Mouse (Mus musculus): ENCODE data around the gene Mum1. TPM values are rescaled to one million over a fixed set of nuclear protein-coding genes. Genes with fewer than 3 reads are reported as not detected.

Mum1 gene
- total RNA-seq (2014; rRNA removed) (45.1 and 60.9 TPM in 2 replicates), polyA plus RNA-seq (2015; fragmentation: Nextera tagmentation; extraction: Ambion mirVana) (42.4 and 49.6 TPM in 2 replicates)

DNA sequence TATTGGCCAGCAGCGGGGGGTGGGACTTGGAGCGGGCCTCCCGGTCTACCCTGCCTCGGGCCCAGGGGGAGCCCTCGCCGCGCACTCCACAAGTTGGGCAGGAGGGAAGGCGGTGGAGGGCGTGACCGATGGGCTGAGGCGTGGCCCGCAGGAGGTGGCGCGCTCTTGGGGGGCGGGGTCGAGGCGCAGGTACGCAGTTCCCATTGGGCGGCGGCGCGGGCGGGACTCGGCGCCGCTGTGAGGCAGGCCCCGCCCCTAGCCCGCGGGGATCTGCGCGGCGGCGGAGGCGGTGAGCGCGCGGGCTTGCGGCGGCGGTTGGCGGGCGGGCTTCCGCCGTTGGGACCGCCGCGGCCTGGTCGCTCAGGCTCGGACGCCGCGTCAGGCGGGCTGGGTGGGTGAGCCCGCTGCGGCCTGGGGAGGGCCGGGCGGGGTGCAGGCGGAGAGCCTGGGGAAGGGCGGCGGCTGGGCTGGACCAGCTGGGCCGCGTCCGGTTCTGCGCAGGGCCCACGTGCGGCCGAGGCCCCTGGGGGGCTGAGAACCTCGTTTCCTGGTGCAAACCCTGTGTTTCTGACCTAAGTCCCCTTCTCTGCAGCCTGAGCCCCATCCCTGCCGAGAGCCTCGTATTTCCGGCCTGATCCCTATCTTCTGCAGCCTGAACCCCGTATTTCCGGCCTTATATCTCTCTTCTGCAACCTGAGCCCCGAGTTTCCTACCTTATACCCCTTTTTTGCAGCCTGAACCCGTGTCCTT is at the start of gene Mum1:
Gene Mum1 (plus strand): TSS at position 19 of the 750 bp plus-strand sequence.
- peak within 1 kb of the TSS; percentile 92 for H3K27ac ChIP-seq (ENCODE audit: low read depth, low read length)
- TF ChIP-seq CTCF (IDR thresholded peaks at IDR 0.05) = peak; percentile 75
- H3K4me1 ChIP-seq (ENCODE audit: insufficient read depth, low read length) = peaks cover 15% of the 10 kb centered on the region
- peaks cover 7% of the 10 kb centered on the region for H3K36me3 ChIP-seq (ENCODE audit: insufficient read depth, low read length)
- peak within 1 kb of the TSS; percentile 79 for H3K9ac ChIP-seq (replicated peaks; ENCODE audit: low read length, poor library complexity, severe bottlenecking)
- peak within 1 kb of the TSS; percentile 90 for H3K4me2 ChIP-seq (ENCODE audit: low read depth, low read length, poor library complexity, severe bottlenecking)
- no peaks in the 10 kb centered on the region for H3K9me3 ChIP-seq (ENCODE audit: low read length)
- no peaks in the 10 kb centered on the region for H3K27me3 ChIP-seq (ENCODE audit: insufficient read depth, low read length)
- H3K4me3 ChIP-seq (ENCODE audit: low read depth, low read length) = peak within 1 kb of the TSS; percentile 61
- WGBS = 0% methylated on average over 51 of the region's 75 CpGs
- ATAC-seq (ENCODE audit: low FRiP score) (peak; percentile 95), DNase-seq (ENCODE audit: low spot score) (peak; percentile 98)

DNA sequence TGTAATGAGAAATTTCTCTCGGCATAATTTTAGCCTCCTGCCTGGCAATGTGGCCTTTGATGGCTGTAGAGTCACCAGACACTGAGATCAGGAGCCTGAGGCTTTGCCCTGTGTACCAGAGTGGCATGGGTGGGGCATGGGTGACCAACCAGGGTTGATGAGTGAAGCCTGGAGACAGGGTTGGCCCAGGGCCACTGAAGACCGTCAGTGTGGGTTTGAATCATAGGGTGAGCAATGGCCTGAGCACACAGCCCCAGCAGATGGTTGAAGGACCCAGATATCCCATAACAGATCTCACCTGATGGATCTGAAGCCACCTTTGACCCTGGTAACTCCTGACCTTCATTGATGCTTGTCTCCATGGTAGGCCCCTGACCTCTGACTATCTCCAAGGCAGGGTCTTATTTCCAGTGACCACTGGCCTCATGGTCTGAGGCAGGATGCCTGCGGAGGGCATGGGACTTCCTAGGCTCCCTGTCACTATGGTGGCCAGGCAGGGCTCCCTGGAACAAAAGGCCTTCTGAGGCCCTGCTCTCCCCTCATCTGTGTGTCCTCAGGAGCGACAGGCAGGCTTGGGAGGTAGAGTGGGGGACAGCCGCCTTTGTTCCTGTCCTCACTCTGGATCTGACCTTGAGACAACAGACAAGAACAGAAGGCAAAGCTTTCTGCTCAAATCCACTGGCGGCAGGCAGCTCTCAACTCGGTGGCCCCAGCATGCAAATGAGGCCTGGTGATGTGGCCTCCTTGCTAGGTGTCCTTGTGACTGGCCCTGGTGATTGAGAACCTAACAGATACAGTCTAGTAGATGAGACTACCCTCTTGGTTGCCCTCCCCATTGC is 48.6 kb upstream of the Mum1 start:
- H3K27ac ChIP-seq (ENCODE audit: low read depth, low read length) = no peak overlapping the region
- no peaks in the 10 kb centered on the region for H3K36me3 ChIP-seq (ENCODE audit: insufficient read depth, low read length)
- peaks cover 22% of the 10 kb centered on the region; the same call in 1 of the 2 replicates for H3K4me1 ChIP-seq (ENCODE audit: insufficient read depth, low read length)
- no peak overlapping the region for H3K9ac ChIP-seq (replicated peaks; ENCODE audit: low read length, poor library complexity, severe bottlenecking)
- TF ChIP-seq CTCF (IDR thresholded peaks at IDR 0.05) = no peak
- DNase-seq (ENCODE audit: low spot score) (no peak), ATAC-seq (ENCODE audit: low FRiP score) (no peak)
- WGBS = 41% methylated on average over 7 of the region's 7 CpGs
- H3K4me2 ChIP-seq (ENCODE audit: low read depth, low read length, poor library complexity, severe bottlenecking) = no peak overlapping the region
- no peaks in the 10 kb centered on the region for H3K27me3 ChIP-seq (ENCODE audit: insufficient read depth, low read length)
- no peaks in the 10 kb centered on the region for H3K9me3 ChIP-seq (ENCODE audit: low read length)
- H3K4me3 ChIP-seq (ENCODE audit: low read depth, low read length) = no peak overlapping the region

DNA sequence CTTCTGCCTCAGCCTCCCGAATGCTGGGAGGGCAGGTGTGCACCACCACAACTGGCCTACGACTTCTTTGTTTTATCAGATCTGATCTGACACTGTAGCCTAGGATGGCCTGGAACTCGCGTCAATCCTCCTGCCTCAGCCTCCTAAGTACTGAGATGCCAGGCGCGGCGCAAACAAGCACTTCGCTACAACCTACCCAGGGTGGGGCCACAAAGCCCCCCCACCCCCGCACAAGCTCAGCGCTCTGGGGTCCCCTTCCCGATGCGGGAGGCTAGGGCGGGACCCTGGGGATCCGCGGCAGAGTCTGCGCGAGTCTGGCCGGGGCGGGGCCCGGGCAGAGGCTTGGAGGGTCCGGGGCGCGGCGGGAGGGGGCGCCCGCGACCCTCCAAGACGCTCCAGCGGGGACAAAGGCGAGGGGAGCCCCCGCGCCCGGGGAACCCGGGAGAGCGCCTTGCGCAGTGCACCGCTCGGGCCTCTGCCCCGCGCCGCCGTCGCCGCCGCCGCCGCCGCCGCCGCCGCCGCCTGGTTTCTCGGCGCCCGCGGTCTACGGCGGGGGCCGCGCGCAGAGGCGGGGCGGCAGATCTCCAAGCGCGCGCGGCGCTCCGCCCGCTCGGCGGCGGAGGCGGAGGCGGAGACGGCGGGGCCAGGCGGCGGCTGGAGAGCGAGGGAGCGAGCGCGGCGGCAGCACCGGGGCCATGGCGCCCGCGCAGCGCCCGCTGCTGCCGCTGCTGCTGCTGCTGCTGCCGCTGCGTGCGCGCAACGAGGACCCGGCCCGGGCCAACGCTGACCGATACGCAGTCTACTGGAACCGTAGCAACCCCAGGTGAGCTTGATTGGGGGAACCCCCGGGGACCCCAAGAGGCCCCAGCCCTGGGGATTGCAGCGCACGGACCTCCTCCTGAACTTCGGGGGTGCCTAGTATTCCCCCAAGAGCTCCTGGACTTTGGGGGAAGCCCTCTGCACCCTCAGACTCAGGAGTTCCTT is 46.9 kb upstream of the Mum1 start, which contains the start of gene Efna2:
Gene Efna2 (plus strand): TSS at position 415 of the 984 bp plus-strand sequence.
- no peaks in the 10 kb centered on the region for H3K27me3 ChIP-seq (ENCODE audit: insufficient read depth, low read length)
- H3K4me1 ChIP-seq (ENCODE audit: insufficient read depth, low read length) = peaks cover 18% of the 10 kb centered on the region; the same call in 1 of the 2 replicates
- DNase-seq (ENCODE audit: low spot score) (peak; percentile 70), ATAC-seq (ENCODE audit: low FRiP score) (peak; percentile 45)
- peak within 1 kb of the TSS; percentile 86 for H3K4me2 ChIP-seq (ENCODE audit: low read depth, low read length, poor library complexity, severe bottlenecking)
- WGBS = 1% methylated on average over 55 of the region's 106 CpGs
- H3K4me3 ChIP-seq (ENCODE audit: low read depth, low read length) = peak within 1 kb of the TSS; percentile 68
- peak within 1 kb of the TSS; percentile 67 for H3K27ac ChIP-seq (ENCODE audit: low read depth, low read length)
- no peaks in the 10 kb centered on the region for H3K9me3 ChIP-seq (ENCODE audit: low read length)
- H3K36me3 ChIP-seq (ENCODE audit: insufficient read depth, low read length) = no peaks in the 10 kb centered on the region
- peak; percentile 13; the same call in 1 of the 2 replicates for TF ChIP-seq CTCF (IDR thresholded peaks at IDR 0.05)
- peak within 1 kb of the TSS; percentile 81 for H3K9ac ChIP-seq (replicated peaks; ENCODE audit: low read length, poor library complexity, severe bottlenecking)

DNA sequence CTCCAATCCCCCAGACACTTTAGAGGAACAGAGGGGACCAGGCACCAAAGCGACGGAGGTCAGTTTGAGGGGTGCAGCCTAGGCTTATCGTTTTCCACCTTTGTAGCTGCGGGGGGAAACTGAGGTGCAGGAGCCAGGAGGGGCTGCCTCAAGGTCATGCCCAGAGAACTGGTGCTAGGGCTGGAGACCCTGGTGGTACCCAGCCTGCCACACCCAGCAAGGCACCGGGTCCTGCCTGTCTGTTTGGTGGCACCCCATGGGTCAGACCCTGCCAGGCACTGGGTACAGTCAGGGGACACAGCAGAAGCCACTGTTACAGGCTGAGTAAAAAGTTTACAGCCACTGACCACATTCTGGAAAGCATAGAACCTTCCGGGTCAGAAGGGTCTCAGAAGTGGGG is 45.9 kb upstream of the Mum1 start:
- Histone ChIP-seq H3K4me2 (ENCODE audit: low read depth, low read length, poor library complexity, severe bottlenecking) (peak overlapping the region; percentile 86), H3K27me3 (ENCODE audit: insufficient read depth, low read length) (no peaks in the 10 kb centered on the region), H3K4me1 (ENCODE audit: insufficient read depth, low read length) (peaks cover 18% of the 10 kb centered on the region; the same call in 1 of the 2 replicates), H3K9me3 (ENCODE audit: low read length) (no peaks in the 10 kb centered on the region), H3K4me3 (ENCODE audit: low read depth, low read length) (peak overlapping the region; percentile 68), H3K36me3 (ENCODE audit: insufficient read depth, low read length) (no peaks in the 10 kb centered on the region), H3K27ac (ENCODE audit: low read depth, low read length) (no peak overlapping the region), H3K9ac (replicated peaks; ENCODE audit: low read length, poor library complexity, severe bottlenecking) (peak overlapping the region; percentile 81)
- ATAC-seq (ENCODE audit: low FRiP score) (no peak), DNase-seq (ENCODE audit: low spot score) (no peak)
- WGBS = 12% methylated on average over 6 of the region's 6 CpGs
- TF ChIP-seq CTCF (IDR thresholded peaks at IDR 0.05) = no peak

DNA sequence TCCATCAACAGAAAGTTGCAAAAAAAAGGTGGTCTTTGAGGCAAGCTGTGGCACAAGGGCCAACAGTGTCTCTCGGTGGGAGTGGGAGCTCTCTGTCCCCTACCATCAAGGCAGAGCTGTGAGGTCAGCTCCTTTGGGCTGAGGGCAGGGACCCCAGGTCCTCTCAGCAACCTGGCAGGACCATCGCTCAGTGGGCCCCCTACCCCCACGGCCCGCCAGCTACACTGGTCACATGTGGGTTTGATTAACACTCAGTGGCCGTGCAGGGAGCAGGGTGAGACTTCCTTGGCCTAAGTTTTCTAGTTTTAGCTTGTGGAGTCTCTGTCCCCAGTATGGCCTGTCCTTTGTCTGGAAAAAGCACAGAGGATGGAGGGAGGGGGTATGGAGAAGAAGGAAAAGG is 45.4 kb upstream of the Mum1 start:
- Histone ChIP-seq H3K9me3 (ENCODE audit: low read length) (no peaks in the 10 kb centered on the region), H3K27ac (ENCODE audit: low read depth, low read length) (peak overlapping the region; percentile 32; the same call in 1 of the 2 replicates), H3K36me3 (ENCODE audit: insufficient read depth, low read length) (no peaks in the 10 kb centered on the region), H3K4me3 (ENCODE audit: low read depth, low read length) (peak overlapping the region; percentile 68), H3K4me2 (ENCODE audit: low read depth, low read length, poor library complexity, severe bottlenecking) (peak overlapping the region; percentile 86), H3K27me3 (ENCODE audit: insufficient read depth, low read length) (no peaks in the 10 kb centered on the region), H3K4me1 (ENCODE audit: insufficient read depth, low read length) (peaks cover 18% of the 10 kb centered on the region; the same call in 1 of the 2 replicates), H3K9ac (replicated peaks; ENCODE audit: low read length, poor library complexity, severe bottlenecking) (peak overlapping the region; percentile 81; the same call in 1 of the 2 replicates)
- no peak for DNase-seq (ENCODE audit: low spot score)
- WGBS = 16% methylated on average over 5 of the region's 5 CpGs
- TF ChIP-seq CTCF (IDR thresholded peaks at IDR 0.05) = no peak
- ATAC-seq (ENCODE audit: low FRiP score) = no peak
